Mouse (Mus musculus): ENCODE data around the gene Rbfox3. TPM values are rescaled to one million over a fixed set of nuclear protein-coding genes. Genes with fewer than 3 reads are reported as not detected.

Rbfox3 gene
- polyA plus RNA-seq, 1 experiment from 2014 or later: 1.2 TPM

GRCm38 (mm10) chr11:118540411-118541026, 370.9 kb downstream of the Rbfox3 start:
- no peaks in the 10 kb centered on the region for H3K36me3 ChIP-seq (ENCODE audit: control insufficient read depth, insufficient read depth)
- H3K4me3 ChIP-seq (ENCODE audit: low read depth, low read length): no peak overlapping the region
- H3K27ac ChIP-seq (ENCODE audit: low read depth, low read length): no peak overlapping the region
- TF ChIP-seq CTCF (IDR thresholded peaks at IDR 0.05; ENCODE audit: low read depth): no peak
- no peak overlapping the region for H3K9ac ChIP-seq (ENCODE audit: low read depth, low read length)
- no peaks in the 10 kb centered on the region for H3K27me3 ChIP-seq (replicated peaks; ENCODE audit: control insufficient read depth, insufficient read depth, low read length)
- ATAC-seq: no peak
- 40% methylated on average over 12 of the region's 12 CpGs for WGBS
- no peak overlapping the region for H3K4me2 ChIP-seq (replicated peaks; ENCODE audit: low read depth)
- H3K9me3 ChIP-seq (ENCODE audit: control insufficient read depth): no peaks in the 10 kb centered on the region
- no peaks in the 10 kb centered on the region for H3K4me1 ChIP-seq (replicated peaks; ENCODE audit: control insufficient read depth, insufficient read depth, low read length)

GRCm38 (mm10) chr11:118538008-118538407, 373.4 kb downstream of the Rbfox3 start:
- Histone ChIP-seq H3K4me2 (replicated peaks; ENCODE audit: low read depth) (no peak overlapping the region), H3K27ac (ENCODE audit: low read depth, low read length) (no peak overlapping the region), H3K9ac (ENCODE audit: low read depth, low read length) (no peak overlapping the region), H3K36me3 (ENCODE audit: control insufficient read depth, insufficient read depth) (no peaks in the 10 kb centered on the region), H3K27me3 (replicated peaks; ENCODE audit: control insufficient read depth, insufficient read depth, low read length) (no peaks in the 10 kb centered on the region), H3K9me3 (ENCODE audit: control insufficient read depth) (no peaks in the 10 kb centered on the region), H3K4me3 (ENCODE audit: low read depth, low read length) (no peak overlapping the region), H3K4me1 (replicated peaks; ENCODE audit: control insufficient read depth, insufficient read depth, low read length) (no peaks in the 10 kb centered on the region)
- no peak for ATAC-seq
- no peak for TF ChIP-seq CTCF (IDR thresholded peaks at IDR 0.05; ENCODE audit: low read depth)
- WGBS: 88% methylated on average over 11 of the region's 11 CpGs

GRCm38 (mm10) chr11:118534382-118535092, 376.9 kb downstream of the Rbfox3 start:
- WGBS: 39% methylated on average over 18 of the region's 18 CpGs
- Histone ChIP-seq H3K27me3 (replicated peaks; ENCODE audit: control insufficient read depth, insufficient read depth, low read length) (no peaks in the 10 kb centered on the region), H3K9me3 (ENCODE audit: control insufficient read depth) (no peaks in the 10 kb centered on the region), H3K4me1 (replicated peaks; ENCODE audit: control insufficient read depth, insufficient read depth, low read length) (no peaks in the 10 kb centered on the region), H3K4me3 (ENCODE audit: low read depth, low read length) (no peak overlapping the region), H3K27ac (ENCODE audit: low read depth, low read length) (no peak overlapping the region), H3K36me3 (ENCODE audit: control insufficient read depth, insufficient read depth) (no peaks in the 10 kb centered on the region), H3K9ac (ENCODE audit: low read depth, low read length) (no peak overlapping the region), H3K4me2 (replicated peaks; ENCODE audit: low read depth) (no peak overlapping the region)
- peak; percentile 61 for TF ChIP-seq CTCF (IDR thresholded peaks at IDR 0.05; ENCODE audit: low read depth)
- no peak for ATAC-seq

GRCm38 (mm10) chr11:118530313-118530712, 381.1 kb downstream of the Rbfox3 start:
- no peak for ATAC-seq
- H3K36me3 ChIP-seq (ENCODE audit: control insufficient read depth, insufficient read depth): no peaks in the 10 kb centered on the region
- H3K4me2 ChIP-seq (replicated peaks; ENCODE audit: low read depth): no peak overlapping the region
- TF ChIP-seq CTCF (IDR thresholded peaks at IDR 0.05; ENCODE audit: low read depth): no peak
- H3K27ac ChIP-seq (ENCODE audit: low read depth, low read length): no peak overlapping the region
- no peak overlapping the region for H3K9ac ChIP-seq (ENCODE audit: low read depth, low read length)
- H3K4me3 ChIP-seq (ENCODE audit: low read depth, low read length): no peak overlapping the region
- H3K27me3 ChIP-seq (replicated peaks; ENCODE audit: control insufficient read depth, insufficient read depth, low read length): no peaks in the 10 kb centered on the region
- 71% methylated on average over 8 of the region's 8 CpGs for WGBS
- H3K9me3 ChIP-seq (ENCODE audit: control insufficient read depth): no peaks in the 10 kb centered on the region
- no peaks in the 10 kb centered on the region for H3K4me1 ChIP-seq (replicated peaks; ENCODE audit: control insufficient read depth, insufficient read depth, low read length)

GRCm38 (mm10) chr11:118528761-118529160, 382.6 kb downstream of the Rbfox3 start:
- H3K27me3 ChIP-seq (replicated peaks; ENCODE audit: control insufficient read depth, insufficient read depth, low read length): no peaks in the 10 kb centered on the region
- TF ChIP-seq CTCF (IDR thresholded peaks at IDR 0.05; ENCODE audit: low read depth): no peak
- no peaks in the 10 kb centered on the region for H3K36me3 ChIP-seq (ENCODE audit: control insufficient read depth, insufficient read depth)
- no peak for ATAC-seq
- WGBS: 94% methylated on average over 9 of the region's 9 CpGs
- no peak overlapping the region for H3K27ac ChIP-seq (ENCODE audit: low read depth, low read length)
- H3K9me3 ChIP-seq (ENCODE audit: control insufficient read depth): no peaks in the 10 kb centered on the region
- H3K4me1 ChIP-seq (replicated peaks; ENCODE audit: control insufficient read depth, insufficient read depth, low read length): no peaks in the 10 kb centered on the region
- no peak overlapping the region for H3K4me3 ChIP-seq (ENCODE audit: low read depth, low read length)
- H3K9ac ChIP-seq (ENCODE audit: low read depth, low read length): no peak overlapping the region
- no peak overlapping the region for H3K4me2 ChIP-seq (replicated peaks; ENCODE audit: low read depth)

- Histone ChIP-seq H3K27ac (ENCODE audit: low read depth, low read length) (no peak overlapping the region), H3K27me3 (replicated peaks; ENCODE audit: control insufficient read depth, insufficient read depth, low read length) (no peaks in the 10 kb centered on the region), H3K9me3 (ENCODE audit: control insufficient read depth) (no peaks in the 10 kb centered on the region), H3K9ac (ENCODE audit: low read depth, low read length) (no peak overlapping the region), H3K36me3 (ENCODE audit: control insufficient read depth, insufficient read depth) (no peaks in the 10 kb centered on the region), H3K4me1 (replicated peaks; ENCODE audit: control insufficient read depth, insufficient read depth, low read length) (no peaks in the 10 kb centered on the region), H3K4me2 (replicated peaks; ENCODE audit: low read depth) (no peak overlapping the region), H3K4me3 (ENCODE audit: low read depth, low read length) (no peak overlapping the region)
- 41% methylated on average over 11 of the region's 11 CpGs for WGBS
- TF ChIP-seq CTCF (IDR thresholded peaks at IDR 0.05; ENCODE audit: low read depth): no peak
- ATAC-seq: no peak
Measured at GRCm38 (mm10) chr11:118525059-118525458, 386.3 kb downstream of the Rbfox3 start.

Measured in intestine, postnatal 0 days (tissue).